Mouse (Mus musculus): ENCODE measurements around the gene Tspan18. TPM values are rescaled to one million over a fixed set of nuclear protein-coding genes. Genes with fewer than 3 reads are reported as not detected.

Gene Tspan18
- polyA plus RNA-seq, 1 experiment: 158 TPM

GRCm38 (mm10) chr2:93166734-93167406 lies 167.4 kb downstream of the Tspan18 start:
- TF ChIP-seq POLR2A (IDR thresholded peaks at IDR 0.05; ENCODE audit: borderline replicate concordance, extremely low read depth, low read depth, low read length): no peak
- no peak for TF ChIP-seq CTCF (IDR thresholded peaks at IDR 0.05; ENCODE audit: insufficient read depth, low read length)
- no peak for DNase-seq

DNA sequence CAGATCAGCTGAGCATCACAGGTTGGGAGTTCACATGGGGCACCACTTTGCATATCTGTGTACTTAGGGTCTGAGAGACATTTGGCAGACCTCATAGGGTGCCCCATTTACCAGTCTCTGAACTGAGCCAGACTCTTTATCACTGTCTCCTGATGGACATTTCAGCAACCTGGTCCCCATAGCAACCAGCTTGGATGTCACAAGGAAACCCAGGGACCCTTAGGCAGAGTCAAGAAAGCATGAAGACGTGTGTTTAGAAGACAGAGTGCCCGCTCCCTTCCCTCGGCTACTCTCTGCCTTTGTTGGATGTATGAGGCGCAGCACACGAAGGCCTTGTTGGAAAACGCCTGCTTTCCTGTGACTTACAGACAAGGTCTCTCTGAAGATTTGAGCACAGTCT lies 168.0 kb downstream of the Tspan18 start:
- WGBS: 83% methylated on average over 6 of the region's 6 CpGs
- DNase-seq: no peak
- Histone ChIP-seq H3K4me1 (ENCODE audit: control insufficient read depth, insufficient read depth, low read length) (no peaks in the 10 kb centered on the region), H3K4me3 (replicated peaks; ENCODE audit: extremely low read depth, low read depth, low read length) (no peak overlapping the region)
- no peak for TF ChIP-seq CTCF (IDR thresholded peaks at IDR 0.05; ENCODE audit: insufficient read depth, low read length)
- TF ChIP-seq POLR2A (IDR thresholded peaks at IDR 0.05; ENCODE audit: borderline replicate concordance, extremely low read depth, low read depth, low read length): no peak

More at GRCm38 (mm10) chr2:93166734-93167406, 167.4 kb downstream of the Tspan18 start:
- 76% methylated on average over 14 of the region's 14 CpGs for WGBS
- no peaks in the 10 kb centered on the region for H3K4me1 ChIP-seq (ENCODE audit: control insufficient read depth, insufficient read depth, low read length)
- no peak overlapping the region for H3K4me3 ChIP-seq (replicated peaks; ENCODE audit: extremely low read depth, low read depth, low read length)

DNA sequence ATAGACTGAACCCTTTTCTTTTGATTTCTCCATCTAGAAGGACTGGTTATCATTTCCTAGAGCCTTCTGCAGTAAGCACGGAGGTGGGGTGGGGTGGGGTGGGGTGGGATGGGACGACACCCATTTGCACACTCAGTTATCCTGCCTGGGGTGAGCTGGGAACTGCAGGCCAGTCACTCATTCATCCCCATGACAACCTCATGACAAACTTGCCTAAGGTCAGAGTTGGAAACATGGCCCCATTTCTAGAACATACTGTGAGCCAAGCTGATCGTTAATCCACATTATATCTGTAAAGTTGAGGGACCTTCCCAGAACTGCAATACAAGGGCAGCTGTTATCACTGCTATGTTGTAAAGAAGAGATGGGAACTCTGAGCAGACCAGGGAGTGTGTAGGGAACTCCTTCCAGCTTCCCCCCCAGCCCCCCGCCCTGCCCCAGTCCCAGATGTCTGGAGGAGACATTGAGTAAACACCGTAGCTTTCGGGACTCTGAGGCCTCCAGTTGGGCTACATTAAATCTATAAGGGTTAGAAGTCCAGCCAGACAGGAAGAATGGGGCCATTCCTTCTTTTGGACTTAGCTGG lies 170.5 kb downstream of the Tspan18 start:
- WGBS: 75% methylated on average over 6 of the region's 6 CpGs
- no peaks in the 10 kb centered on the region for H3K4me1 ChIP-seq (ENCODE audit: control insufficient read depth, insufficient read depth, low read length)
- no peak for TF ChIP-seq CTCF (IDR thresholded peaks at IDR 0.05; ENCODE audit: insufficient read depth, low read length)
- no peak for TF ChIP-seq POLR2A (IDR thresholded peaks at IDR 0.05; ENCODE audit: borderline replicate concordance, extremely low read depth, low read depth, low read length)
- H3K4me3 ChIP-seq (replicated peaks; ENCODE audit: extremely low read depth, low read depth, low read length): no peak overlapping the region
- DNase-seq: no peak

- 18% methylated on average over 2 of the region's 2 CpGs for WGBS
- H3K4me3 ChIP-seq (replicated peaks; ENCODE audit: extremely low read depth, low read depth, low read length): no peak overlapping the region
- no peak for DNase-seq
- TF ChIP-seq CTCF (IDR thresholded peaks at IDR 0.05; ENCODE audit: insufficient read depth, low read length): no peak
- no peak for TF ChIP-seq POLR2A (IDR thresholded peaks at IDR 0.05; ENCODE audit: borderline replicate concordance, extremely low read depth, low read depth, low read length)
- no peaks in the 10 kb centered on the region for H3K4me1 ChIP-seq (ENCODE audit: control insufficient read depth, insufficient read depth, low read length)
Measured at GRCm38 (mm10) chr2:93163317-93163716, 171.0 kb downstream of the Tspan18 start.

DNA sequence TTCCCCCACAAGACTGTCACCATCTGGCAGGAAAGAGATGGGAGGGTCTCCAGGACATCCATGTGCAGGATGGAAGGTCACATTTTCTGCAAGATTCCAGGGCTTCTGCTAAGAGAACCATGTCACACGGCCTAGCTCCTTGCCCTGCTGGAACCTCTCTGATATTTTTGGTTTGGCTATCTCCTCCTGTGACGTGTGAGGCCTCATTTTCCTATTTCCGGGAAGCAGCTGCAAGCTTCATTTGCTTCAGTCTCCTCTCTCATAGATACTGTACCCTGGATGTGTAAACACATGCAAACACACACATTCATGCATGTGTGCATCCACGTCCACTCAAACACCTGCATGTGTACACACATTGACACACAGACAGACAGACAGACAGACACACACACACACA lies 171.5 kb downstream of the Tspan18 start:
- no peak for DNase-seq
- TF ChIP-seq POLR2A (IDR thresholded peaks at IDR 0.05; ENCODE audit: borderline replicate concordance, extremely low read depth, low read depth, low read length): no peak
- no peak for TF ChIP-seq CTCF (IDR thresholded peaks at IDR 0.05; ENCODE audit: insufficient read depth, low read length)
- Histone ChIP-seq H3K4me3 (replicated peaks; ENCODE audit: extremely low read depth, low read depth, low read length) (no peak overlapping the region), H3K4me1 (ENCODE audit: control insufficient read depth, insufficient read depth, low read length) (no peaks in the 10 kb centered on the region)
- 58% methylated on average over 4 of the region's 4 CpGs for WGBS

DNA sequence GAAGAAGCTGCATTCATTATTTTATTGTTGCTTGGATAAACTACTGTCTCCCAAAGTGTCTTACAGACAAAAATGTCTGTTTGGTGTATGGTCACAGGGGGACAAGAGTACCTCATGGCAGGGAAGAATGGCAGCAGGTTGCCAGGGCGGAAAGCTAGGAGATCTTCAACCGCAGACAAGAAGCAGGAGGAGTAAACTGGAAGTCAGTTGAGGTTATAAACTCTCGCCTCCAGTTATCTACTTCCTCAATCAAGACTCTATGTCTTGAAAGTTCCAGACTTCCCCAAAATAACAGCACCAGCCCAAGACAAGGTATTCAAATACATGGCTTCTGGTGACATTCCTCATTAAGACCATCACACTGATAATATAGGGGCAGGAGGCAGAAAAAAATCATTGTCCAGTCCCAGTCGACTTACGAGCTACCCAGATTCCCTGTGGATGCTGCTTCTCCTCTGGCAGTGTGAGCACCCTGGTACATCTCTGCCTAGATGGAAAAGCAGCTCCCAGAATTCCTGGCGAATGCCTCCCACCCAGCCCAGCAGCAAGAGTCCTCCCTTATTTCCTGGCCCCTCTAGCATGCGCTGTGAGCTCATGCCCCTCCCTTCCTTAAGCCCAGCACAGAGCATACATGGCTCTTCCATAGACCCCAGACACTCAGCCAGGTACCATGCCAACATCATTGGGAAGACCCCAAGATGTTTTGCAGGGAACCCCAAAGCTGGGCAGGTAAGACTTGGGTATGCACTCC lies 172.2 kb downstream of the Tspan18 start:
- TF ChIP-seq POLR2A (IDR thresholded peaks at IDR 0.05; ENCODE audit: borderline replicate concordance, extremely low read depth, low read depth, low read length) (no peak), CTCF (IDR thresholded peaks at IDR 0.05; ENCODE audit: insufficient read depth, low read length) (no peak)
- Histone ChIP-seq H3K4me3 (replicated peaks; ENCODE audit: extremely low read depth, low read depth, low read length) (no peak overlapping the region), H3K4me1 (ENCODE audit: control insufficient read depth, insufficient read depth, low read length) (no peaks in the 10 kb centered on the region)
- WGBS: 62% methylated on average over 7 of the region's 7 CpGs
- no peak for DNase-seq

GRCm38 (mm10) chr2:93160467-93161035 lies 173.8 kb downstream of the Tspan18 start:
- Histone ChIP-seq H3K4me3 (replicated peaks; ENCODE audit: extremely low read depth, low read depth, low read length) (no peak overlapping the region), H3K4me1 (ENCODE audit: control insufficient read depth, insufficient read depth, low read length) (no peaks in the 10 kb centered on the region)
- WGBS: 87% methylated on average over 4 of the region's 4 CpGs
- DNase-seq: no peak
- no peak for TF ChIP-seq CTCF (IDR thresholded peaks at IDR 0.05; ENCODE audit: insufficient read depth, low read length)
- TF ChIP-seq POLR2A (IDR thresholded peaks at IDR 0.05; ENCODE audit: borderline replicate concordance, extremely low read depth, low read depth, low read length): no peak

GRCm38 (mm10) chr2:93154486-93155032 lies 179.7 kb downstream of the Tspan18 start:
- H3K4me3 ChIP-seq (replicated peaks; ENCODE audit: extremely low read depth, low read depth, low read length): no peak overlapping the region
- no peaks in the 10 kb centered on the region for H3K4me1 ChIP-seq (ENCODE audit: control insufficient read depth, insufficient read depth, low read length)
- TF ChIP-seq CTCF (IDR thresholded peaks at IDR 0.05; ENCODE audit: insufficient read depth, low read length): no peak
- no peak for TF ChIP-seq POLR2A (IDR thresholded peaks at IDR 0.05; ENCODE audit: borderline replicate concordance, extremely low read depth, low read depth, low read length)
- 50% methylated on average over 1 of the region's 1 CpGs for WGBS
- no peak for DNase-seq

GRCm38 (mm10) chr2:93153833-93154232 lies 180.5 kb downstream of the Tspan18 start:
- Histone ChIP-seq H3K4me1 (ENCODE audit: control insufficient read depth, insufficient read depth, low read length) (no peaks in the 10 kb centered on the region), H3K4me3 (replicated peaks; ENCODE audit: extremely low read depth, low read depth, low read length) (no peak overlapping the region)
- DNase-seq: no peak
- TF ChIP-seq CTCF (IDR thresholded peaks at IDR 0.05; ENCODE audit: insufficient read depth, low read length) (no peak), POLR2A (IDR thresholded peaks at IDR 0.05; ENCODE audit: borderline replicate concordance, extremely low read depth, low read depth, low read length) (no peak)
- WGBS: 87% methylated on average over 1 of the region's 1 CpGs

Data from lung, adult 2 months (tissue).